ENCODE assay signal across 19 mouse cellular contexts in the genomic region with DNA sequence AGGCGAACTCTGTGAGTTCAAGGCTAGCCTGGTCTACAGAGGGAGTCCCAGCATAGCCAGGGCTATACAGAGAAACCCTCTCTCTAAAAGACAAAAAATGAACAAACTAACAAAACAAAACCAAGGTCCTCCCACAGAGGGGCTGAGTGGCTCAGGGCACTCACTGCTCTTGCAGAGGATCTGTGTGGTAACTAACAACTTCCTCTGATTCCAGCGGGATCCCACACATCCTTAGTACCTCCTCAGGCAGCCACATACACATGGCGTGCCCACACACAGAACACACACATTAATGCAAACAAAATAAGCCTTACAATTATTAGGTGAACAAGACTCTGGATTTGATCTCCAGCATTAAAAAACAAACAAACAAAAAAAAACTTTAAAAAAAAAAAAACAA. TPM values are rescaled to one million over a fixed set of nuclear protein-coding genes. Genes with fewer than 3 reads are reported as not detected.
"Had no signal": no experiment of that assay in that cellular context is flagged by ENCODE, and none has a peak within 500 bp of the region (broad histone marks: within the 10 kb centered on the region; RNA-seq: fewer than 3 reads in every experiment).

No protein-coding gene starts in this region.

- H3K4me3 ChIP-seq: intestine, embryonic 15.5 days; layer of hippocampus, adult 2 months; limb, embryonic 12.5 days; limb, embryonic 15.5 days had no signal

- H3K27me3 ChIP-seq: intestine, embryonic 15.5 days; limb, embryonic 12.5 days; limb, embryonic 15.5 days had no signal

- H3K27ac ChIP-seq: intestine, embryonic 15.5 days; kidney, postnatal 0 days; layer of hippocampus, adult 2 months; limb, embryonic 12.5 days; limb, embryonic 15.5 days; liver, embryonic 14.5 days; macrophage had no signal

- H3K4me1 ChIP-seq: intestine, embryonic 15.5 days; limb, embryonic 12.5 days; limb, embryonic 15.5 days had no signal

- H3K4me2 ChIP-seq: intestine, embryonic 15.5 days; limb, embryonic 12.5 days; limb, embryonic 15.5 days; lung, embryonic 14.5 days; midbrain, embryonic 11.5 days had no signal

- H3K9ac ChIP-seq: intestine, embryonic 15.5 days; limb, embryonic 12.5 days; limb, embryonic 15.5 days; liver, embryonic 14.5 days; lung, embryonic 14.5 days had no signal

- H3K9me3 ChIP-seq: intestine, embryonic 15.5 days; limb, embryonic 15.5 days had no signal

- DNase-seq: kidney, adult 2 months; kidney, postnatal 25 days; layer of hippocampus, adult 9-11 months; layer of hippocampus, postnatal 36 days; left cerebral cortex, postnatal 4 days; lung, embryonic 14.5 days; midbrain, embryonic 14.5 days; thymus, adult 2 months; thymus, postnatal 25 days had no signal

- H3K36me3 ChIP-seq: intestine, embryonic 15.5 days; limb, embryonic 12.5 days; limb, embryonic 15.5 days had no signal

RNA-seq across cellular contexts. Expression of a gene that starts 9.7 kb away (rescaled TPM):
- total RNA-seq: megakaryocyte-erythroid progenitor cell, adult 5-6 weeks had no signal
- polyA plus RNA-seq: kidney, embryonic 14.5 days; limb, embryonic 15.5 days; lung, embryonic 14.5 days; macrophage had no signal
